Mouse (Mus musculus): ENCODE results near the gene Zkscan8. TPM values are rescaled to one million over a fixed set of nuclear protein-coding genes. Genes with fewer than 3 reads are reported as not detected.

Gene Zkscan8
- polyA plus RNA-seq, 2 experiments: 10.0 to 12.9 TPM

GRCm38 (mm10) chr13:21467336-21467735 is 63.6 kb downstream of the Zkscan8 start:
- Histone ChIP-seq H3K4me1 (ENCODE audit: control insufficient read depth, insufficient read depth, low read length) (no peaks in the 10 kb centered on the region), H3K4me3 (replicated peaks; ENCODE audit: low read length) (no peak overlapping the region), H3K9ac (ENCODE audit: low read depth, low read length, severe bottlenecking) (no peak overlapping the region), H3K27me3 (ENCODE audit: control insufficient read depth, insufficient read depth, low read length) (0 out of 2 replicates have a peak, but pooled peaks cover 5% of the 10 kb centered on the region), H3K9me3 (ENCODE audit: control insufficient read depth, low read length) (peaks cover 5% of the 10 kb centered on the region; the same call in 1 of the 2 replicates), H3K27ac (replicated peaks; ENCODE audit: low read depth, low read length) (no peak overlapping the region), H3K36me3 (ENCODE audit: control insufficient read depth, insufficient read depth, low read length) (no peaks in the 10 kb centered on the region), H3K4me2 (replicated peaks; ENCODE audit: low read depth, low read length, severe bottlenecking) (no peak overlapping the region)
- WGBS: 84% methylated on average over 10 of the region's 10 CpGs
- no peak for ATAC-seq (ENCODE audit: low FRiP score, low read depth)
- no peak for TF ChIP-seq POLR2A (IDR thresholded peaks at IDR 0.05; ENCODE audit: borderline replicate concordance, extremely low read depth, insufficient read depth, insufficient read length)
- no peak for DNase-seq (ENCODE audit: low spot score)

Other genes starting within 250 kb of the Zkscan8 start
- gene Gpx5, start 238.4 kb downstream of the Zkscan8 start, polyA plus RNA-seq (2012; rRNA removed): 0.05 and 0.29 TPM in 2 replicates
- gene Gpx5, start 238.4 kb downstream of the Zkscan8 start, polyA plus RNA-seq (2014; fragmentation: Nextera tagmentation; extraction: Ambion mirVana): not detected in 2 replicates
- 0.19 and 0.27 TPM in 2 replicates for gene Gpx6, start 219.0 kb downstream of the Zkscan8 start, polyA plus RNA-seq (2012; rRNA removed)
- 0.35 and 0.63 TPM in 2 replicates for gene Gpx6, start 219.0 kb downstream of the Zkscan8 start, polyA plus RNA-seq (2014; fragmentation: Nextera tagmentation; extraction: Ambion mirVana)
- not detected in 2 replicates for gene Olfr1367, start 184.2 kb downstream of the Zkscan8 start, polyA plus RNA-seq (2012; rRNA removed)
- not detected in 2 replicates for gene Olfr1367, start 184.2 kb downstream of the Zkscan8 start, polyA plus RNA-seq (2014; fragmentation: Nextera tagmentation; extraction: Ambion mirVana)
- gene Zscan12, start 168.3 kb downstream of the Zkscan8 start, polyA plus RNA-seq (2012; rRNA removed): 7.0 and 9.7 TPM in 2 replicates
- gene Zscan12, start 168.3 kb downstream of the Zkscan8 start, polyA plus RNA-seq (2014; fragmentation: Nextera tagmentation; extraction: Ambion mirVana): 11.2 and 11.4 TPM in 2 replicates
- gene Zkscan3, start 128.4 kb downstream of the Zkscan8 start, polyA plus RNA-seq (2012; rRNA removed): 71.0 and 81.2 TPM in 2 replicates
- gene Zkscan3, start 128.4 kb downstream of the Zkscan8 start, polyA plus RNA-seq (2014; fragmentation: Nextera tagmentation; extraction: Ambion mirVana): 74.6 and 82.0 TPM in 2 replicates
- 2.1 and 3.1 TPM in 2 replicates for gene Pgbd1, start 90.1 kb downstream of the Zkscan8 start, polyA plus RNA-seq (2012; rRNA removed)
- 2.4 and 3.1 TPM in 2 replicates for gene Pgbd1, start 90.1 kb downstream of the Zkscan8 start, polyA plus RNA-seq (2014; fragmentation: Nextera tagmentation; extraction: Ambion mirVana)
- gene Zscan26, start 77.4 kb downstream of the Zkscan8 start, polyA plus RNA-seq (2012; rRNA removed): 44.6 and 52.4 TPM in 2 replicates
- 17.7 and 20.5 TPM in 2 replicates for gene Zscan26, start 77.4 kb downstream of the Zkscan8 start, polyA plus RNA-seq (2014; fragmentation: Nextera tagmentation; extraction: Ambion mirVana)
- 0.55 and 0.69 TPM in 2 replicates for gene Nkapl, start 62.6 kb downstream of the Zkscan8 start, polyA plus RNA-seq (2012; rRNA removed)
- 2.4 and 2.6 TPM in 2 replicates for gene Nkapl, start 62.6 kb downstream of the Zkscan8 start, polyA plus RNA-seq (2014; fragmentation: Nextera tagmentation; extraction: Ambion mirVana)
- 1.8 and 2.2 TPM in 2 replicates for gene Zkscan4, start 52.2 kb downstream of the Zkscan8 start, polyA plus RNA-seq (2012; rRNA removed)
- 2.9 and 3.8 TPM in 2 replicates for gene Zkscan4, start 52.2 kb downstream of the Zkscan8 start, polyA plus RNA-seq (2014; fragmentation: Nextera tagmentation; extraction: Ambion mirVana)
- gene Gm10065, start 51.7 kb downstream of the Zkscan8 start, polyA plus RNA-seq (2012; rRNA removed): not detected in 2 replicates
- gene Gm10065, start 51.7 kb downstream of the Zkscan8 start, polyA plus RNA-seq (2014; fragmentation: Nextera tagmentation; extraction: Ambion mirVana): not detected in 2 replicates
- 0.17 and 0.30 TPM in 2 replicates for gene AK157302, start 35.9 kb downstream of the Zkscan8 start, polyA plus RNA-seq (2012; rRNA removed)
- 0.28 and 0.29 TPM in 2 replicates for gene AK157302, start 35.9 kb downstream of the Zkscan8 start, polyA plus RNA-seq (2014; fragmentation: Nextera tagmentation; extraction: Ambion mirVana)
- gene Gm11273, start 29.7 kb downstream of the Zkscan8 start, polyA plus RNA-seq (2012; rRNA removed): 5.1 and 5.9 TPM in 2 replicates
- 6.1 and 6.8 TPM in 2 replicates for gene Gm11273, start 29.7 kb downstream of the Zkscan8 start, polyA plus RNA-seq (2014; fragmentation: Nextera tagmentation; extraction: Ambion mirVana)
- gene Olfr1366, start 11.7 kb upstream of the Zkscan8 start, polyA plus RNA-seq (2012; rRNA removed): not detected in 2 replicates
- 0.15 and 0.30 TPM in 2 replicates for gene Olfr1366, start 11.7 kb upstream of the Zkscan8 start, polyA plus RNA-seq (2014; fragmentation: Nextera tagmentation; extraction: Ambion mirVana)
- not detected in 2 replicates for gene Olfr1535, start 28.8 kb upstream of the Zkscan8 start, polyA plus RNA-seq (2012; rRNA removed)
- not detected in 2 replicates for gene Olfr1535, start 28.8 kb upstream of the Zkscan8 start, polyA plus RNA-seq (2014; fragmentation: Nextera tagmentation; extraction: Ambion mirVana)
- not detected in 2 replicates for gene Olfr1364, start 50.6 kb upstream of the Zkscan8 start, polyA plus RNA-seq (2012; rRNA removed)
- not detected in 2 replicates for gene Olfr1364, start 50.6 kb upstream of the Zkscan8 start, polyA plus RNA-seq (2014; fragmentation: Nextera tagmentation; extraction: Ambion mirVana)
- gene Olfr1362, start 82.9 kb upstream of the Zkscan8 start, polyA plus RNA-seq (2012; rRNA removed): not detected in 2 replicates
- gene Olfr1362, start 82.9 kb upstream of the Zkscan8 start, polyA plus RNA-seq (2014; fragmentation: Nextera tagmentation; extraction: Ambion mirVana): not detected in 2 replicates
- gene Olfr11, start 111.4 kb upstream of the Zkscan8 start, polyA plus RNA-seq (2012; rRNA removed): not detected in 2 replicates
- not detected in 2 replicates for gene Olfr11, start 111.4 kb upstream of the Zkscan8 start, polyA plus RNA-seq (2014; fragmentation: Nextera tagmentation; extraction: Ambion mirVana)
- not detected in 2 replicates for gene Olfr1361, start 132.3 kb upstream of the Zkscan8 start, polyA plus RNA-seq (2012; rRNA removed)
- gene Olfr1361, start 132.3 kb upstream of the Zkscan8 start, polyA plus RNA-seq (2014; fragmentation: Nextera tagmentation; extraction: Ambion mirVana): not detected in 2 replicates
- gene Olfr1360, start 146.3 kb upstream of the Zkscan8 start, polyA plus RNA-seq (2012; rRNA removed): not detected in 2 replicates
- not detected in 2 replicates for gene Olfr1360, start 146.3 kb upstream of the Zkscan8 start, polyA plus RNA-seq (2014; fragmentation: Nextera tagmentation; extraction: Ambion mirVana)
- gene Olfr1359, start 167.0 kb upstream of the Zkscan8 start, polyA plus RNA-seq (2012; rRNA removed): not detected in 2 replicates
- gene Olfr1359, start 167.0 kb upstream of the Zkscan8 start, polyA plus RNA-seq (2014; fragmentation: Nextera tagmentation; extraction: Ambion mirVana): not detected in 2 replicates
- gene Hist1h2bl, start 185.0 kb upstream of the Zkscan8 start, polyA plus RNA-seq (2012; rRNA removed): 15.9 and 20.8 TPM in 2 replicates
- gene Hist1h2bl, start 185.0 kb upstream of the Zkscan8 start, polyA plus RNA-seq (2014; fragmentation: Nextera tagmentation; extraction: Ambion mirVana): 2.4 and 4.4 TPM in 2 replicates
- gene Hist1h2ai, start 185.3 kb upstream of the Zkscan8 start, polyA plus RNA-seq (2012; rRNA removed): 17.5 and 34.8 TPM in 2 replicates
- 30.7 and 38.1 TPM in 2 replicates for gene Hist1h2ai, start 185.3 kb upstream of the Zkscan8 start, polyA plus RNA-seq (2014; fragmentation: Nextera tagmentation; extraction: Ambion mirVana)
- gene Hist1h3h, start 186.5 kb upstream of the Zkscan8 start, polyA plus RNA-seq (2012; rRNA removed): 34.5 and 61.8 TPM in 2 replicates
- 18.4 and 18.6 TPM in 2 replicates for gene Hist1h3h, start 186.5 kb upstream of the Zkscan8 start, polyA plus RNA-seq (2014; fragmentation: Nextera tagmentation; extraction: Ambion mirVana)
- 15.1 and 19.3 TPM in 2 replicates for gene Hist1h2bm, start 190.9 kb upstream of the Zkscan8 start, polyA plus RNA-seq (2012; rRNA removed)
- gene Hist1h2bm, start 190.9 kb upstream of the Zkscan8 start, polyA plus RNA-seq (2014; fragmentation: Nextera tagmentation; extraction: Ambion mirVana): 4.8 and 6.3 TPM in 2 replicates
- 13.7 and 13.8 TPM in 2 replicates for gene Hist1h4j, start 203.9 kb upstream of the Zkscan8 start, polyA plus RNA-seq (2012; rRNA removed)
- gene Hist1h4j, start 203.9 kb upstream of the Zkscan8 start, polyA plus RNA-seq (2014; fragmentation: Nextera tagmentation; extraction: Ambion mirVana): 1.00 and 1.3 TPM in 2 replicates
- gene Hist1h4k, start 219.4 kb upstream of the Zkscan8 start, polyA plus RNA-seq (2012; rRNA removed): 22.1 and 22.3 TPM in 2 replicates
- 1.4 and 4.0 TPM in 2 replicates for gene Hist1h4k, start 219.4 kb upstream of the Zkscan8 start, polyA plus RNA-seq (2014; fragmentation: Nextera tagmentation; extraction: Ambion mirVana)
- 26.8 and 28.1 TPM in 2 replicates for gene Hist1h2ak, start 222.7 kb upstream of the Zkscan8 start, polyA plus RNA-seq (2012; rRNA removed)
- gene Hist1h2ak, start 222.7 kb upstream of the Zkscan8 start, polyA plus RNA-seq (2014; fragmentation: Nextera tagmentation; extraction: Ambion mirVana): 11.0 and 17.9 TPM in 2 replicates
- 15.3 and 18.4 TPM in 2 replicates for gene Hist1h2bn, start 223.0 kb upstream of the Zkscan8 start, polyA plus RNA-seq (2012; rRNA removed)
- 3.2 and 3.4 TPM in 2 replicates for gene Hist1h2bn, start 223.0 kb upstream of the Zkscan8 start, polyA plus RNA-seq (2014; fragmentation: Nextera tagmentation; extraction: Ambion mirVana)
- 5.9 and 6.7 TPM in 2 replicates for gene Hist1h1b, start 249.5 kb upstream of the Zkscan8 start, polyA plus RNA-seq (2012; rRNA removed)
- gene Hist1h1b, start 249.5 kb upstream of the Zkscan8 start, polyA plus RNA-seq (2014; fragmentation: Nextera tagmentation; extraction: Ambion mirVana): 8.9 and 13.0 TPM in 2 replicates